8 mouse cellular contexts compared by ENCODE assay signal in genomic region chr1:195092220-195092720, GRCm38 (mm10). TPM values are rescaled to one million over a fixed set of nuclear protein-coding genes. Genes with fewer than 3 reads are reported as not detected.
DNase-seq lines count a peak whose midpoint lies in the region; TF ChIP-seq lines count a peak whose summit lies in the region.

TSS of gene Cd46 (minus strand) at chr1:195092249.

- intact Hi-C loops in heart, postnatal 25 days (cut with DNase I), result no loop called here

- H3K36me3 ChIP-seq in forebrain, embryonic 10.5 days (replicated peaks), result peaks cover 11% of the 10 kb centered on the region; the same call in 1 of the 2 replicates

- WGBS in forebrain, embryonic 10.5 days, result 2% methylated on average over 14 of the region's 14 CpGs
- 5% methylated on average over 14 of the region's 14 CpGs for WGBS in large intestine, adult 2 months

- peak; percentile 92 for DNase-seq in MEL-GATA-1-ER (ENCODE audit: extremely low read depth, low read depth)
- DNase-seq in brain, embryonic 14.5 days (ENCODE audit: low read depth), result peak; percentile 84
- peak; percentile 78 for DNase-seq in forebrain, embryonic 10.5 days (ENCODE audit: extremely low spot score, low spot score)
- peak; percentile 46 for DNase-seq in heart, postnatal 25 days (ENCODE audit: low spot score)
- peak; percentile 70 for DNase-seq in large intestine, adult 2 months (ENCODE audit: low read depth, low spot score)
- DNase-seq in lung, postnatal 36 days, result peak; percentile 90
- peak; percentile 80 for DNase-seq in retina, postnatal 1 day
- DNase-seq in urinary bladder, postnatal 36 days (ENCODE audit: low spot score in 2 of 2), result peak; percentile 67 to 80

- H3K27ac ChIP-seq in forebrain, embryonic 10.5 days, result peak within 1 kb of the TSS; percentile 83

- H3K4me3 ChIP-seq in forebrain, embryonic 10.5 days, result peak within 1 kb of the TSS; percentile 59

- no peak for TF ChIP-seq POLR2A in brain, embryonic 14.5 days (IDR thresholded peaks at IDR 0.05; ENCODE audit: borderline replicate concordance, extremely low read depth, insufficient read depth, insufficient read length, poor library complexity, severe bottlenecking)

- TF ChIP-seq CTCF in brain, embryonic 14.5 days (IDR thresholded peaks at IDR 0.05; ENCODE audit: borderline replicate concordance, extremely low read depth, insufficient read depth, insufficient read length), result no peak

- H3K27me3 ChIP-seq in forebrain, embryonic 10.5 days (ENCODE audit: poor library complexity, severe bottlenecking), result no peaks in the 10 kb centered on the region

- H3K4me1 ChIP-seq in forebrain, embryonic 10.5 days, result peaks cover 14% of the 10 kb centered on the region

- H3K9me3 ChIP-seq in forebrain, embryonic 10.5 days, result no peaks in the 10 kb centered on the region

RNA-seq across cellular contexts. Expression of gene Cd46, which starts in this region (rescaled TPM):
- polyA plus RNA-seq in brain, embryonic 14.5 days (2012; rRNA removed), result 3.6 and 5.1 TPM in 2 replicates
- polyA plus RNA-seq in forebrain, embryonic 10.5 days (2016; fragmentation: Nextera tagmentation; extraction: Ambion mirVana), result 0.46 and 0.86 TPM in 2 replicates
- total RNA-seq in heart, postnatal 25 days (2021), result 1 to 10 TPM in 1 of 2 experiments, under 1 TPM in 1; 0.75 to 1.1 TPM
- polyA plus RNA-seq in large intestine, adult 2 months (2012; rRNA removed), result 0.38 and 0.63 TPM in 2 replicates

Comparison
In these comparisons a context has a peak if more than half of its experiments do, and no peak if none do; other contexts are left out.
1. Peak in every context shown above with its lines: DNase-seq, H3K4me3 ChIP-seq and H3K27ac ChIP-seq.
2. Peak in DNase-seq, H3K4me3 ChIP-seq and H3K27ac ChIP-seq in forebrain, embryonic 10.5 days; RNA of the gene not detected or under 1 TPM.
3. Peak in DNase-seq in large intestine, adult 2 months; RNA of the gene not detected or under 1 TPM.